Mouse (Mus musculus): ENCODE data around the gene Ociad2. TPM values are rescaled to one million over a fixed set of nuclear protein-coding genes. Genes with fewer than 3 reads are reported as not detected.

The Ociad2 gene
- polyA plus RNA-seq, 1 experiment from 2014 or later = 11.4 TPM

GRCm38 (mm10) chr5:73293458-73293827 lies 47.4 kb downstream of the Ociad2 start:
- H3K9ac ChIP-seq = peak overlapping the region; percentile 90
- H3K4me1 ChIP-seq = peaks cover 18% of the 10 kb centered on the region
- H3K27me3 ChIP-seq = no peaks in the 10 kb centered on the region
- peaks cover 31% of the 10 kb centered on the region for H3K36me3 ChIP-seq
- WGBS = 10% methylated on average over 8 of the region's 8 CpGs
- no peak for ATAC-seq (replicated peaks; ENCODE audit: low FRiP score)
- no peaks in the 10 kb centered on the region for H3K9me3 ChIP-seq (replicated peaks)
- peak overlapping the region; percentile 96 for H3K27ac ChIP-seq
- peak overlapping the region; percentile 87 for H3K4me3 ChIP-seq (replicated peaks)
- peak overlapping the region; percentile 59 for H3K4me2 ChIP-seq

- Histone ChIP-seq H3K27me3 (no peaks in the 10 kb centered on the region), H3K4me2 (peak within 1 kb of the TSS; percentile 59), H3K36me3 (peaks cover 25% of the 10 kb centered on the region), H3K4me1 (peaks cover 18% of the 10 kb centered on the region), H3K27ac (peak within 1 kb of the TSS; percentile 96), H3K4me3 (replicated peaks) (peak within 1 kb of the TSS; percentile 87), H3K9me3 (replicated peaks) (no peaks in the 10 kb centered on the region), H3K9ac (peak within 1 kb of the TSS; percentile 90)
- peak; percentile 99 for ATAC-seq (replicated peaks; ENCODE audit: low FRiP score)
- under 1% methylated on average over 58 of the region's 58 CpGs for WGBS
These were observed 48.0 kb downstream of the Ociad2 start, which contains the start of gene Ociad1 for GRCm38 (mm10) chr5:73292502-73293457. Ociad1 (plus strand) TSS chr5:73292784.

GRCm38 (mm10) chr5:73289900-73290299 lies 50.9 kb downstream of the Ociad2 start:
- Histone ChIP-seq H3K9ac (no peak overlapping the region), H3K4me3 (replicated peaks) (no peak overlapping the region), H3K27ac (no peak overlapping the region), H3K4me1 (peaks cover 10% of the 10 kb centered on the region), H3K27me3 (no peaks in the 10 kb centered on the region), H3K9me3 (replicated peaks) (no peaks in the 10 kb centered on the region), H3K4me2 (no peak overlapping the region), H3K36me3 (peaks cover 4% of the 10 kb centered on the region)
- ATAC-seq (replicated peaks; ENCODE audit: low FRiP score) = no peak
- WGBS = 75% methylated on average over 2 of the region's 2 CpGs

- no peaks in the 10 kb centered on the region for H3K9me3 ChIP-seq (replicated peaks)
- no peaks in the 10 kb centered on the region for H3K36me3 ChIP-seq
- WGBS = 71% methylated on average over 5 of the region's 5 CpGs
- H3K4me3 ChIP-seq (replicated peaks) = no peak overlapping the region
- H3K4me2 ChIP-seq = no peak overlapping the region
- H3K27ac ChIP-seq = no peak overlapping the region
- no peak for ATAC-seq (replicated peaks; ENCODE audit: low FRiP score)
- H3K27me3 ChIP-seq = no peaks in the 10 kb centered on the region
- H3K4me1 ChIP-seq = no peaks in the 10 kb centered on the region
- no peak overlapping the region for H3K9ac ChIP-seq
These were observed 54.2 kb downstream of the Ociad2 start for GRCm38 (mm10) chr5:73286603-73287002.

- ATAC-seq (replicated peaks; ENCODE audit: low FRiP score) = no peak
- H3K27me3 ChIP-seq = no peaks in the 10 kb centered on the region
- H3K27ac ChIP-seq = no peak overlapping the region
- peaks cover under 1% of the 10 kb centered on the region; the same call in 1 of the 2 replicates for H3K4me1 ChIP-seq
- no peaks in the 10 kb centered on the region for H3K36me3 ChIP-seq
- H3K4me2 ChIP-seq = no peak overlapping the region
- 83% methylated on average over 3 of the region's 3 CpGs for WGBS
- H3K9me3 ChIP-seq (replicated peaks) = no peaks in the 10 kb centered on the region
- no peak overlapping the region for H3K4me3 ChIP-seq (replicated peaks)
- no peak overlapping the region for H3K9ac ChIP-seq
These were observed 55.3 kb downstream of the Ociad2 start for GRCm38 (mm10) chr5:73285470-73285978.

GRCm38 (mm10) chr5:73284046-73284445 lies 56.8 kb downstream of the Ociad2 start:
- Histone ChIP-seq H3K4me2 (no peak overlapping the region), H3K36me3 (no peaks in the 10 kb centered on the region), H3K27me3 (no peaks in the 10 kb centered on the region), H3K9me3 (replicated peaks) (no peaks in the 10 kb centered on the region), H3K27ac (no peak overlapping the region), H3K4me3 (replicated peaks) (no peak overlapping the region), H3K4me1 (peaks cover 13% of the 10 kb centered on the region), H3K9ac (no peak overlapping the region)
- no peak for ATAC-seq (replicated peaks; ENCODE audit: low FRiP score)

GRCm38 (mm10) chr5:73280567-73280850 lies 60.3 kb downstream of the Ociad2 start:
- no peak overlapping the region for H3K4me2 ChIP-seq
- H3K27ac ChIP-seq = no peak overlapping the region
- no peaks in the 10 kb centered on the region for H3K36me3 ChIP-seq
- no peak for ATAC-seq (replicated peaks; ENCODE audit: low FRiP score)
- no peak overlapping the region for H3K9ac ChIP-seq
- 53% methylated on average over 4 of the region's 4 CpGs for WGBS
- H3K27me3 ChIP-seq = no peaks in the 10 kb centered on the region
- no peak overlapping the region for H3K4me3 ChIP-seq (replicated peaks)
- no peaks in the 10 kb centered on the region for H3K9me3 ChIP-seq (replicated peaks)
- H3K4me1 ChIP-seq = peaks cover 18% of the 10 kb centered on the region

- Histone ChIP-seq H3K4me1 (peaks cover 18% of the 10 kb centered on the region), H3K27ac (peak overlapping the region; percentile 74), H3K9me3 (replicated peaks) (no peaks in the 10 kb centered on the region), H3K36me3 (no peaks in the 10 kb centered on the region), H3K4me3 (replicated peaks) (no peak overlapping the region), H3K9ac (no peak overlapping the region), H3K27me3 (no peaks in the 10 kb centered on the region), H3K4me2 (peak overlapping the region; percentile 20; the same call in 1 of the 2 replicates)
- 36% methylated on average over 4 of the region's 4 CpGs for WGBS
- no peak for ATAC-seq (replicated peaks; ENCODE audit: low FRiP score)
These were observed 60.9 kb downstream of the Ociad2 start for GRCm38 (mm10) chr5:73279732-73280566.

- Histone ChIP-seq H3K4me2 (peak overlapping the region; percentile 20; the same call in 1 of the 2 replicates), H3K4me3 (replicated peaks) (no peak overlapping the region), H3K9ac (no peak overlapping the region), H3K4me1 (peaks cover 18% of the 10 kb centered on the region), H3K27ac (peak overlapping the region; percentile 74), H3K27me3 (no peaks in the 10 kb centered on the region), H3K36me3 (no peaks in the 10 kb centered on the region), H3K9me3 (replicated peaks) (no peaks in the 10 kb centered on the region)
- 0 out of 2 replicates have a peak, but pooled peaks have one; percentile 43 for ATAC-seq (replicated peaks; ENCODE audit: low FRiP score)
- WGBS = 31% methylated on average over 10 of the region's 10 CpGs
These were observed 61.6 kb downstream of the Ociad2 start for GRCm38 (mm10) chr5:73279190-73279589.

GRCm38 (mm10) chr5:73274941-73275340 lies 65.9 kb downstream of the Ociad2 start:
- Histone ChIP-seq H3K4me2 (no peak overlapping the region), H3K27me3 (no peaks in the 10 kb centered on the region), H3K36me3 (no peaks in the 10 kb centered on the region), H3K4me1 (peaks cover 15% of the 10 kb centered on the region), H3K4me3 (replicated peaks) (no peak overlapping the region), H3K27ac (no peak overlapping the region), H3K9me3 (replicated peaks) (no peaks in the 10 kb centered on the region), H3K9ac (no peak overlapping the region)
- WGBS = 83% methylated on average over 2 of the region's 2 CpGs
- ATAC-seq (replicated peaks; ENCODE audit: low FRiP score) = no peak

GRCm38 (mm10) chr5:73273171-73273570 lies 67.7 kb downstream of the Ociad2 start:
- no peak for ATAC-seq (replicated peaks; ENCODE audit: low FRiP score)
- no peak overlapping the region for H3K27ac ChIP-seq
- H3K4me2 ChIP-seq = no peak overlapping the region
- H3K27me3 ChIP-seq = no peaks in the 10 kb centered on the region
- peaks cover 3% of the 10 kb centered on the region; the same call in 1 of the 2 replicates for H3K4me1 ChIP-seq
- H3K9me3 ChIP-seq (replicated peaks) = no peaks in the 10 kb centered on the region
- H3K9ac ChIP-seq = no peak overlapping the region
- 71% methylated on average over 4 of the region's 4 CpGs for WGBS
- H3K36me3 ChIP-seq = no peaks in the 10 kb centered on the region
- H3K4me3 ChIP-seq (replicated peaks) = no peak overlapping the region
